Mouse (Mus musculus): ENCODE measurements around the gene Gsk3b. TPM values are rescaled to one million over a fixed set of nuclear protein-coding genes. Genes with fewer than 3 reads are reported as not detected.
"Not testable (repeated sequence)": the region's sequence is repeated elsewhere in the genome, so short reads cannot be mapped to it uniquely, and the experiment has no call there.

Gene Gsk3b
- polyA plus RNA-seq, 1 experiment from 2014 or later: 37.2 TPM

GRCm38 (mm10) chr16:38117909-38118308 lies 29.1 kb downstream of the Gsk3b start:
- ATAC-seq (replicated peaks; ENCODE audit: extremely low read depth, insufficient read depth, low FRiP score); H3K9me3 ChIP-seq (replicated peaks; ENCODE audit: control insufficient read depth, low read length); H3K9ac ChIP-seq (ENCODE audit: low read length); H3K27me3 ChIP-seq (ENCODE audit: control insufficient read depth, insufficient read depth, low read length); H3K4me2 ChIP-seq (ENCODE audit: low read depth, low read length); H3K4me3 ChIP-seq (ENCODE audit: low read length); H3K27ac ChIP-seq (ENCODE audit: low read length); H3K36me3 ChIP-seq (ENCODE audit: control insufficient read depth, insufficient read depth): not testable (repeated sequence)
- peaks cover 37% of the 10 kb centered on the region for H3K4me1 ChIP-seq (ENCODE audit: control insufficient read depth, insufficient read depth, low read length)
- 86% methylated on average over 9 of the region's 9 CpGs for WGBS

DNA sequence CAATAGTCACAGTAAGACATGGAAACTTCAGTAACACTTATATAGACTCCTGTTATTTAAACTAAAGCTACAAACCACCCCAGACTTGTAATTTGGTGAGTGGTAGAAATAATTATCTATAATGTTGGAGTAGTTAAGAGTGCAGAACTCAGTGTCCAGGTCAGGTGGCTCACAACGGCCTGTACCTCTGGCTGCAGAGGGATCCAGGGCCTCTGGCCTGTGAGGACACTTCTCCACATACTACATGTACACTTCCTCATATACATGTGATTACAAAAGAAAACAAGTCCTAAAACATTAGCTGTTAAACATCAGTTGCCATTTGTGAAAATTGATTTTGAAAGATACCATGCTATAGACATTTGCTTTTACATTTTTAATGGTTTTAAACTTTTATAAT lies 29.9 kb downstream of the Gsk3b start:
- Histone ChIP-seq H3K9ac (ENCODE audit: low read length) (no peak overlapping the region), H3K4me2 (ENCODE audit: low read depth, low read length) (no peak overlapping the region), H3K27ac (ENCODE audit: low read length) (no peak overlapping the region), H3K4me3 (ENCODE audit: low read length) (no peak overlapping the region), H3K36me3 (ENCODE audit: control insufficient read depth, insufficient read depth) (no peaks in the 10 kb centered on the region), H3K9me3 (replicated peaks; ENCODE audit: control insufficient read depth, low read length) (no peaks in the 10 kb centered on the region), H3K4me1 (ENCODE audit: control insufficient read depth, insufficient read depth, low read length) (peaks cover 32% of the 10 kb centered on the region), H3K27me3 (ENCODE audit: control insufficient read depth, insufficient read depth, low read length) (no peaks in the 10 kb centered on the region)
- WGBS: 67% methylated on average over 1 of the region's 1 CpGs
- ATAC-seq (replicated peaks; ENCODE audit: extremely low read depth, insufficient read depth, low FRiP score): no peak

- H3K4me1 ChIP-seq (ENCODE audit: control insufficient read depth, insufficient read depth, low read length): peaks cover 27% of the 10 kb centered on the region
- no peaks in the 10 kb centered on the region for H3K27me3 ChIP-seq (ENCODE audit: control insufficient read depth, insufficient read depth, low read length)
- ATAC-seq (replicated peaks; ENCODE audit: extremely low read depth, insufficient read depth, low FRiP score): no peak
- no peaks in the 10 kb centered on the region for H3K9me3 ChIP-seq (replicated peaks; ENCODE audit: control insufficient read depth, low read length)
- no peak overlapping the region for H3K4me3 ChIP-seq (ENCODE audit: low read length)
- H3K9ac ChIP-seq (ENCODE audit: low read length): no peak overlapping the region
- 91% methylated on average over 5 of the region's 5 CpGs for WGBS
- H3K27ac ChIP-seq (ENCODE audit: low read length): no peak overlapping the region
- H3K36me3 ChIP-seq (ENCODE audit: control insufficient read depth, insufficient read depth): no peaks in the 10 kb centered on the region
- H3K4me2 ChIP-seq (ENCODE audit: low read depth, low read length): no peak overlapping the region
These were observed 30.5 kb downstream of the Gsk3b start for GRCm38 (mm10) chr16:38119286-38119685.

DNA sequence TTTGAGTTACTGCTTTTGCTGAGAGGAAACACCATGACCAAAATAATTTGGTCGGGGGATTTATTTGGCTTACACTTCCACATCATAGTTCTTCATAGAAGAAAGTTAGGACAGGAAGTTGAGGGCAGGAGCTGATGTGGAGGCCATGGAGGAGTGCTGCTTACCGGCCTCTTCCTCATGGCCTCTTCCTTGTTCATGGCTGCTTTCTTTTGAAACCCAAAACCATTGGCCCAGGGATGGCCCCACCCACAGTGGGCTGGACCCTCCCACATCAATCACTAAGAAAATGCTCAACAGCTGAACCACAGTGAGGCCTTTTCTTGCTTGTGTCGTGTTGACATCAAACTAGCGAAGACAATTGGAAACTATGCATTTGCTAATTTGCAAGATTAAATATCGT lies 40.4 kb downstream of the Gsk3b start:
- Histone ChIP-seq H3K4me1 (ENCODE audit: control insufficient read depth, insufficient read depth, low read length) (peaks cover 33% of the 10 kb centered on the region), H3K4me3 (ENCODE audit: low read length) (no peak overlapping the region), H3K9me3 (replicated peaks; ENCODE audit: control insufficient read depth, low read length) (no peaks in the 10 kb centered on the region), H3K9ac (ENCODE audit: low read length) (no peak overlapping the region), H3K27ac (ENCODE audit: low read length) (no peak overlapping the region), H3K36me3 (ENCODE audit: control insufficient read depth, insufficient read depth) (no peaks in the 10 kb centered on the region), H3K27me3 (ENCODE audit: control insufficient read depth, insufficient read depth, low read length) (no peaks in the 10 kb centered on the region), H3K4me2 (ENCODE audit: low read depth, low read length) (no peak overlapping the region)
- no peak for ATAC-seq (replicated peaks; ENCODE audit: extremely low read depth, insufficient read depth, low FRiP score)
- WGBS: 81% methylated on average over 5 of the region's 5 CpGs

GRCm38 (mm10) chr16:38131041-38131440 lies 42.2 kb downstream of the Gsk3b start:
- Histone ChIP-seq H3K4me1 (ENCODE audit: control insufficient read depth, insufficient read depth, low read length) (peaks cover 41% of the 10 kb centered on the region), H3K36me3 (ENCODE audit: control insufficient read depth, insufficient read depth) (no peaks in the 10 kb centered on the region), H3K27ac (ENCODE audit: low read length) (peak overlapping the region; percentile 63; the same call in 1 of the 2 replicates), H3K4me3 (ENCODE audit: low read length) (no peak overlapping the region), H3K27me3 (ENCODE audit: control insufficient read depth, insufficient read depth, low read length) (no peaks in the 10 kb centered on the region), H3K4me2 (ENCODE audit: low read depth, low read length) (peak overlapping the region; percentile 46), H3K9me3 (replicated peaks; ENCODE audit: control insufficient read depth, low read length) (no peaks in the 10 kb centered on the region), H3K9ac (ENCODE audit: low read length) (no peak overlapping the region)
- WGBS: 72% methylated on average over 3 of the region's 3 CpGs
- ATAC-seq (replicated peaks; ENCODE audit: extremely low read depth, insufficient read depth, low FRiP score): no peak

GRCm38 (mm10) chr16:38131756-38132155 lies 43.0 kb downstream of the Gsk3b start:
- WGBS: 18% methylated on average over 9 of the region's 9 CpGs
- H3K4me3 ChIP-seq (ENCODE audit: low read length): peak overlapping the region; percentile 20
- peak; percentile 68; the same call in 1 of the 2 replicates for ATAC-seq (replicated peaks; ENCODE audit: extremely low read depth, insufficient read depth, low FRiP score)
- H3K4me2 ChIP-seq (ENCODE audit: low read depth, low read length): peak overlapping the region; percentile 46
- no peaks in the 10 kb centered on the region for H3K36me3 ChIP-seq (ENCODE audit: control insufficient read depth, insufficient read depth)
- no peaks in the 10 kb centered on the region for H3K27me3 ChIP-seq (ENCODE audit: control insufficient read depth, insufficient read depth, low read length)
- H3K9me3 ChIP-seq (replicated peaks; ENCODE audit: control insufficient read depth, low read length): no peaks in the 10 kb centered on the region
- peak overlapping the region; percentile 49; the same call in 1 of the 2 replicates for H3K9ac ChIP-seq (ENCODE audit: low read length)
- peak overlapping the region; percentile 63 for H3K27ac ChIP-seq (ENCODE audit: low read length)
- H3K4me1 ChIP-seq (ENCODE audit: control insufficient read depth, insufficient read depth, low read length): peaks cover 41% of the 10 kb centered on the region

- H3K27ac ChIP-seq (ENCODE audit: low read length): peak overlapping the region; percentile 41
- H3K4me3 ChIP-seq (ENCODE audit: low read length): peak overlapping the region; percentile 20
- H3K9me3 ChIP-seq (replicated peaks; ENCODE audit: control insufficient read depth, low read length): no peaks in the 10 kb centered on the region
- peak overlapping the region; percentile 46 for H3K4me2 ChIP-seq (ENCODE audit: low read depth, low read length)
- no peak overlapping the region; the same call in 1 of the 2 replicates for H3K9ac ChIP-seq (ENCODE audit: low read length)
- peaks cover 41% of the 10 kb centered on the region for H3K4me1 ChIP-seq (ENCODE audit: control insufficient read depth, insufficient read depth, low read length)
- no peaks in the 10 kb centered on the region for H3K27me3 ChIP-seq (ENCODE audit: control insufficient read depth, insufficient read depth, low read length)
- ATAC-seq (replicated peaks; ENCODE audit: extremely low read depth, insufficient read depth, low FRiP score): no peak
- 61% methylated on average over 7 of the region's 7 CpGs for WGBS
- no peaks in the 10 kb centered on the region for H3K36me3 ChIP-seq (ENCODE audit: control insufficient read depth, insufficient read depth)
These were observed 43.4 kb downstream of the Gsk3b start for GRCm38 (mm10) chr16:38132210-38132609.

GRCm38 (mm10) chr16:38137296-38137695 lies 48.5 kb downstream of the Gsk3b start:
- Histone ChIP-seq H3K4me3 (ENCODE audit: low read length) (no peak overlapping the region), H3K4me1 (ENCODE audit: control insufficient read depth, insufficient read depth, low read length) (peaks cover 25% of the 10 kb centered on the region), H3K27me3 (ENCODE audit: control insufficient read depth, insufficient read depth, low read length) (no peaks in the 10 kb centered on the region), H3K4me2 (ENCODE audit: low read depth, low read length) (no peak overlapping the region), H3K9me3 (replicated peaks; ENCODE audit: control insufficient read depth, low read length) (no peaks in the 10 kb centered on the region), H3K36me3 (ENCODE audit: control insufficient read depth, insufficient read depth) (no peaks in the 10 kb centered on the region), H3K27ac (ENCODE audit: low read length) (no peak overlapping the region), H3K9ac (ENCODE audit: low read length) (no peak overlapping the region)
- WGBS: 49% methylated on average over 5 of the region's 5 CpGs
- ATAC-seq (replicated peaks; ENCODE audit: extremely low read depth, insufficient read depth, low FRiP score): peak; percentile 60; the same call in 1 of the 2 replicates

GRCm38 (mm10) chr16:38144898-38145297 lies 56.1 kb downstream of the Gsk3b start:
- 73% methylated on average over 4 of the region's 4 CpGs for WGBS
- Histone ChIP-seq H3K9ac (ENCODE audit: low read length) (no peak overlapping the region), H3K36me3 (ENCODE audit: control insufficient read depth, insufficient read depth) (no peaks in the 10 kb centered on the region; the same call in 1 of the 2 replicates), H3K27me3 (ENCODE audit: control insufficient read depth, insufficient read depth, low read length) (no peaks in the 10 kb centered on the region), H3K4me1 (ENCODE audit: control insufficient read depth, insufficient read depth, low read length) (0 out of 2 replicates have a peak, but pooled peaks cover 2% of the 10 kb centered on the region), H3K4me2 (ENCODE audit: low read depth, low read length) (no peak overlapping the region), H3K4me3 (ENCODE audit: low read length) (no peak overlapping the region), H3K9me3 (replicated peaks; ENCODE audit: control insufficient read depth, low read length) (0 out of 2 replicates have a peak, but pooled peaks cover 2% of the 10 kb centered on the region), H3K27ac (ENCODE audit: low read length) (no peak overlapping the region)
- no peak for ATAC-seq (replicated peaks; ENCODE audit: extremely low read depth, insufficient read depth, low FRiP score)

Measured in heart, embryonic 16.5 days (tissue).